Mouse (Mus musculus) midbrain, postnatal 0 days (tissue): Measurements from ENCODE around the gene B4galt5. TPM values are rescaled to one million over a fixed set of nuclear protein-coding genes. Genes with fewer than 3 reads are reported as not detected.
A peak's percentile ranks its signal among the peaks of the same experiment; 100 is the strongest.

Source experiments
- ATAC-seq: fragments of 200-750 bp; cut with Nextera tagmentation; 2 replicates; pipeline ENCODE4 v1.8.0; 2017; ENCODE audit warnings: moderate number of reproducible peaks, mild to moderate bottlenecking, moderate TSS enrichment, moderate library complexity; ENCODE audit not compliant: low FRiP score
- DNase-seq: peaks from one replicate; pipeline ENCODE4 v3.0.0-alpha.2; 2015; ENCODE audit warnings: low spot score
- H3K27ac ChIP-seq: fragments of 300-500 bp; sonication (generic); 2 replicates; pipeline ENCODE4 v1.5.1; 2014; ENCODE audit warnings: low read depth, mild to moderate bottlenecking, low read length, mixed read lengths
- H3K27me3 ChIP-seq: fragments of 300-500 bp; sonication (generic); 2 replicates; pipeline ENCODE4 v1.6.1; 2014; ENCODE audit warnings: low read length, control low read depth, mixed read lengths; ENCODE audit not compliant: insufficient read depth
- H3K36me3 ChIP-seq: fragments of 300-500 bp; sonication (generic); 2 replicates; pipeline ENCODE4 v1.6.1; 2014; ENCODE audit warnings: low read length, control low read depth, mixed read lengths; ENCODE audit not compliant: insufficient read depth
- H3K4me1 ChIP-seq: fragments of 300-500 bp; sonication (generic); 2 replicates; pipeline ENCODE4 v1.6.1; 2014; ENCODE audit warnings: mild to moderate bottlenecking, control low read depth, antibody characterized with exemption, low read length, mixed read lengths; ENCODE audit not compliant: insufficient read depth
- H3K4me2 ChIP-seq: fragments of 300-500 bp; sonication (generic); 2 replicates; pipeline ENCODE4 v1.6.1; 2014; ENCODE audit warnings: low read depth, mild to moderate bottlenecking, low read length, mixed read lengths; ENCODE audit not compliant: poor library complexity, severe bottlenecking
- H3K4me3 ChIP-seq: fragments of 300-500 bp; sonication (generic); 2 replicates; pipeline ENCODE4 v1.5.1; 2014; ENCODE audit warnings: low read depth, mild to moderate bottlenecking, low read length, moderate library complexity
- H3K9ac ChIP-seq: fragments of 300-500 bp; sonication (generic); replicated peaks from 2 replicates; pipeline ENCODE4 v1.6.1; 2014; ENCODE audit warnings: mild to moderate bottlenecking, low read length, moderate library complexity, mixed read lengths; ENCODE audit not compliant: poor library complexity, severe bottlenecking
- H3K9me3 ChIP-seq: fragments of 300-500 bp; sonication (generic); 2 replicates; pipeline ENCODE4 v1.6.1; 2016; ENCODE audit warnings: low read length, control low read depth
- CTCF ChIP-seq: IDR thresholded peaks from 2 replicates; pipeline ENCODE4 v1.5.1; 2016; ENCODE audit warnings: antibody characterized with exemption, mild to moderate bottlenecking
- WGBS: fragments of 180-500 bp; shearing (Covaris S2); extraction: QIAGEN DNeasy Blood & Tissue Kit; methylation state at CpG from one replicate; pipeline ENCODE4 v1.1.7; 2014; 5-methylcytosine and 5-hydroxymethylcytosine counted together
- polyA plus RNA-seq: library from polyadenylated mRNA; unstranded; fragments of >200 nt; fragmentation: Nextera tagmentation; extraction: Ambion mirVana; gene quantifications from 2 replicates; pipeline ENCODE4 v1.2.1, GENCODE M21; 2015
- total RNA-seq: library from RNA; depleted of rRNA; stranded (reverse); fragments of >200 nt; gene quantifications from 2 replicates; pipeline ENCODE4 v1.2.3, GENCODE M21; 2014

B4galt5 gene
- total and polyA plus RNA-seq, 2 experiments from 2014 or later = 35.6 to 88.3 TPM

DNA sequence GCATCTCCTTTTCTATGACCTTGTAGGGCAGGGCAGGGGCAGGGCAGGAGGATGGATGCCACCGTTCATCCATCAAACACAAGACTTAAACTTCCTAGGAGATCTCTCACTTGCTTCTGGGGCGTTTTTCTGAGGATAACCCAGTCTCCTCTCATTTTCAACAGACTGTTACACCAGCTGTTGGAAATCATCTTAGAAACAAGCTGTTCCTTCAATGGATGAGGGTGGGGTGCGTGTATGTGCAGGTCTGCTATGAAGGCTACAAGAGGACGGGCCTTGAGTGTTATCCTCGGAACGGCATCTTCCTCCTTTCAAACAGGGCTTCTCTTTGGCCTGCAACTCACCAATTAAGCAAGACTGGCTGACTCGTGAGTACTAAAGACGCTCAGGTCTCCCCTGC, 34.5 kb downstream of the B4galt5 start:
- peaks cover 7% of the 10 kb centered on the region; the same call in 1 of the 2 replicates for H3K4me1 ChIP-seq
- no peak overlapping the region for H3K4me2 ChIP-seq
- DNase-seq (no peak), ATAC-seq (no peak)
- peaks cover 5% of the 10 kb centered on the region; the same call in 1 of the 2 replicates for H3K36me3 ChIP-seq
- no peaks in the 10 kb centered on the region for H3K9me3 ChIP-seq
- WGBS = 83% methylated on average over 8 of the region's 8 CpGs
- 0 out of 2 replicates have a peak overlapping the region, but pooled peaks have one; percentile 26 for H3K27ac ChIP-seq
- TF ChIP-seq CTCF = no peak
- no peak overlapping the region for H3K9ac ChIP-seq
- no peak overlapping the region for H3K4me3 ChIP-seq
- H3K27me3 ChIP-seq = no peaks in the 10 kb centered on the region

DNA sequence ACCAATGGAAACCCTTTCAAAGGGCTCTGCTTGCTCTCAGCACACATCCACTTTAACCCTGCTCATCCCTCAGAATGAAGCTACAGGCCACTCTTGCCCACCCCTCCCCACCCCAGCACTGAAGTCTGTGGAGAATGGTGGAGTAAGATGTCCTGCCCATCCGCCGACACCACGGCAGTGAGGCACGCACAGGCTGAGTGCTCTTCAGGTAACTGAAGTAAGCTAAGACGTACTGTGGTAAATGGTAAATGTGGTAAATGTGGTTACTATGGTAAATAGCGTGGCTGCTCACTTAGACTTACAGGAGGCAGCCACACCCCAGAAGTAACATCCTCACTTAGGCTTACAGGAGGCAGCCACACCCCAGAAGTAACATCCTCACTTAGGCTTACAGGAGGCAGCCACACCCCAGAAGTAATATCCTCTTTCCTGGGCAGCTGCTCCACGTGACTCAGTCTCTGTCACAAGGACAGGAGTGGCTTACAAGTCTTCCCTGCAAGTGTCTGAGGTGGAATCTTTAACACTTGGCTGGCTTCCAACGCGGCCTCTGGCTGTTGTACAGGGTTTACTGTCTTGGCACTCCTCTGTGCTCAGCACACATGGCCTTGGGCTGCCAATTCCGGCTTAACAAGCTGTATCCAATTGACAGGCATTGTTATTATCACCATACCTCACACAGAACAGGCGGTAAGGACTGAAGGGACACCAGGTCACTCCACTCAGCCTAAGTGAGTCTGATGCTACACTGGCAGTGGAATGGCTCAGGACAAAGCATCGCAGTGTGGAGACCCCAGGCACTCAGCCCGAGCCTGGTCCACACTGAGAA, 35.3 kb downstream of the B4galt5 start:
- DNase-seq = peak; percentile 87

DNA sequence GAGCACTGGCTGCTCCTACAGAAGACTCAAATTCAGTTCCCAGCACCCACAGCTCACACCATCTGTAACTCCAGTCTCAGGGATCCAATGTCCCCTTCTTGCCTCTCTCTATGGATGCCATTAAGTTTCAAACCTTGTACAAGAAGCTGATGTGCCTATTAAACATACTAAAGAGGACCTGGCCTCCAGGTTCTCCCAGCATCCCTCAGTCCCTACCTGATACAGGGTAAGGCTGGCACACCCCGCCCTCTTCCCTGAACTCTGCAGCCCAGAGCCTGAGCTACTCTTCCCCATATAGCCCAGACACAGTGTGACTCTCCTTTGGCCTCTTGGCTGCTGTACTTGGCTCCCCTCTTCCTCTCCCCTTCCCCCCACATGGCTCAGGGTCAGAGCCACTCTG, 38.9 kb downstream of the B4galt5 start:
- Histone ChIP-seq H3K27me3 (no peaks in the 10 kb centered on the region), H3K9ac (no peak overlapping the region), H3K4me3 (no peak overlapping the region), H3K9me3 (no peaks in the 10 kb centered on the region), H3K36me3 (peaks cover 31% of the 10 kb centered on the region), H3K4me1 (peaks cover 5% of the 10 kb centered on the region; the same call in 1 of the 2 replicates), H3K4me2 (no peak overlapping the region), H3K27ac (no peak overlapping the region)
- 92% methylated on average over 1 of the region's 1 CpGs for WGBS
- no peak for DNase-seq
- no peak for ATAC-seq
- no peak for TF ChIP-seq CTCF

More for the DNA sequence above, 35.3 kb downstream of the B4galt5 start:
- peaks cover 11% of the 10 kb centered on the region; the same call in 1 of the 2 replicates for H3K36me3 ChIP-seq
- 60% methylated on average over 13 of the region's 13 CpGs for WGBS
- no peak overlapping the region for H3K9ac ChIP-seq
- no peak overlapping the region for H3K4me3 ChIP-seq
- peak overlapping the region; percentile 26; the same call in 1 of the 2 replicates for H3K27ac ChIP-seq
- ATAC-seq = peak; percentile 68
- peaks cover 7% of the 10 kb centered on the region; the same call in 1 of the 2 replicates for H3K4me1 ChIP-seq
- TF ChIP-seq CTCF = no peak
- H3K9me3 ChIP-seq = no peaks in the 10 kb centered on the region
- H3K27me3 ChIP-seq = no peaks in the 10 kb centered on the region
- H3K4me2 ChIP-seq = no peak overlapping the region

GRCm38 (mm10) chr2:167309286-167309685, 39.7 kb downstream of the B4galt5 start:
- WGBS = 92% methylated on average over 12 of the region's 12 CpGs
- peak; percentile 57 for DNase-seq

GRCm38 (mm10) chr2:167307716-167308115, 41.3 kb downstream of the B4galt5 start:
- 63% methylated on average over 12 of the region's 12 CpGs for WGBS
- no peak overlapping the region for H3K9ac ChIP-seq
- no peak for DNase-seq
- no peak for ATAC-seq
- TF ChIP-seq CTCF = no peak
- no peaks in the 10 kb centered on the region for H3K9me3 ChIP-seq
- H3K27me3 ChIP-seq = no peaks in the 10 kb centered on the region
- no peak overlapping the region for H3K4me2 ChIP-seq
- no peaks in the 10 kb centered on the region for H3K4me1 ChIP-seq
- H3K36me3 ChIP-seq = peaks cover 47% of the 10 kb centered on the region
- H3K27ac ChIP-seq = no peak overlapping the region
- H3K4me3 ChIP-seq = no peak overlapping the region

More at GRCm38 (mm10) chr2:167309286-167309685, 39.7 kb downstream of the B4galt5 start:
- Histone ChIP-seq H3K36me3 (peaks cover 38% of the 10 kb centered on the region), H3K4me2 (no peak overlapping the region), H3K4me3 (no peak overlapping the region), H3K9me3 (no peaks in the 10 kb centered on the region), H3K27ac (no peak overlapping the region), H3K4me1 (peaks cover 3% of the 10 kb centered on the region; the same call in 1 of the 2 replicates), H3K27me3 (no peaks in the 10 kb centered on the region), H3K9ac (no peak overlapping the region)
- TF ChIP-seq CTCF = no peak
- ATAC-seq = no peak
